Mouse (Mus musculus): Measurements from ENCODE around the gene Chst4. TPM values are rescaled to one million over a fixed set of nuclear protein-coding genes. Genes with fewer than 3 reads are reported as not detected.
A peak's percentile ranks its signal among the peaks of the same experiment; 100 is the strongest.

The Chst4 gene
- total RNA-seq (2021) = not detected
- long read RNA-seq, experiment 1 = 0 reads
- long read RNA-seq, experiment 2 = 0 reads

DNA sequence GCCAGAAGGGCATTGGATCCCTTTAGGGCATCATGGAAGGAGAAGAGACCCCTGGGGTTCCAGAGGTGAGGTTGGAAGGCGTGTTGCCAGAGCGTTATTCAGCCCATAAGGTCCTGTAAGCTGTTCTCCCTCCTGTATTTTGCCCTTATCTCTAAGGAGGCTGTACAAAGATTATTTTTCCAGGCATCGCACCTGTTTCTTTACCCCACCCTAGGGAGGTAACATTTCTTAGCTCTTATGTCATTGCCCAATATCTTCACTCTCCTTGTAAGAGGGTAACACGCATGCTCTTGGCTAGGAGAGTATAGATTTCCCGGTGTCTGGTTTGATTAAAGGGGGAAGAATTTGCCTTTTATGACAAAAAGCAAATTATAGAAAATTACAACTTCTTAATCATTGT lies at the start of gene Chst4:
Chst4 (minus strand) TSS at position 82 of the 400 bp plus-strand sequence.
- Histone ChIP-seq H3K27ac (no peak within 1 kb of the TSS), H3K4me3 (no peak within 1 kb of the TSS)
- no peak for TF ChIP-seq CTCF (conservative IDR thresholded peaks at IDR 0.05)
- no peak for DNase-seq (ENCODE audit: low spot score in 2 of 2)

DNA sequence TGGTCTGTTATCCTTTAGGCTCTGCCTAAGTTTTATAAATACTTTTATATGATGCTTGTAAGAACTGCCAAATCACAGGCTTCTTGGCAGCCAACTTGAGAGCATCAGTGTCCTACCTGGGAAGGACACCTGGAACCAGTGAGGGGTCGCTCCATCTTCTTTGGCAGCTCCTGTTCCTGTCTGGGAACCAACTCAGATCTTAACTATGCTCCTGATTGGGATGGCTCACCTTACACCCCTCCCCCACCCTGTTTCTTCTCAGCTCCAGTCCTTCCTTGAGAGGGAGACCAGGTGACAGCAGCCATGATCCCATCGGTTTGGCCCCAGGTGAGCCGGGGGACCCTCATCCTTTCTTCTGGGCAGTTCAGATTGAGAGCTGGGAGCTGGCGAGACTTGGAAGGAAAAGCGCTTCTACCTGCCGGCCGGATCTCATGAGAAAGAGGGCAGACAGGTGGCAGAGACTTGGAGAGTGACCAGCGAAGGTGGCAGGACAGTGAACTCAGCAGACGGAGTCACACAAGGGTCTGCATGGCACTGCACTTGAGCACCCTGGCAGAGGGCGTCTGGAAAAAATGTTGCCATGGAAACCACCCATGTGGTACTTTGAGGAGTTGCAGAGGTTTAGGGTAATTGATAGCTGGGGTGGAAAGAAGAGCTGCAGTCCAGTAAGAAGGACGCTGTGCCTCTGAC lies 43.0 kb upstream of the Chst4 start:
- no peak overlapping the region for H3K27ac ChIP-seq
- no peak overlapping the region for H3K4me3 ChIP-seq
- no peak for DNase-seq (ENCODE audit: low spot score in 2 of 2)
- 0 out of 2 replicates have a peak, but pooled peaks have one; percentile 22 for TF ChIP-seq CTCF (conservative IDR thresholded peaks at IDR 0.05)

DNA sequence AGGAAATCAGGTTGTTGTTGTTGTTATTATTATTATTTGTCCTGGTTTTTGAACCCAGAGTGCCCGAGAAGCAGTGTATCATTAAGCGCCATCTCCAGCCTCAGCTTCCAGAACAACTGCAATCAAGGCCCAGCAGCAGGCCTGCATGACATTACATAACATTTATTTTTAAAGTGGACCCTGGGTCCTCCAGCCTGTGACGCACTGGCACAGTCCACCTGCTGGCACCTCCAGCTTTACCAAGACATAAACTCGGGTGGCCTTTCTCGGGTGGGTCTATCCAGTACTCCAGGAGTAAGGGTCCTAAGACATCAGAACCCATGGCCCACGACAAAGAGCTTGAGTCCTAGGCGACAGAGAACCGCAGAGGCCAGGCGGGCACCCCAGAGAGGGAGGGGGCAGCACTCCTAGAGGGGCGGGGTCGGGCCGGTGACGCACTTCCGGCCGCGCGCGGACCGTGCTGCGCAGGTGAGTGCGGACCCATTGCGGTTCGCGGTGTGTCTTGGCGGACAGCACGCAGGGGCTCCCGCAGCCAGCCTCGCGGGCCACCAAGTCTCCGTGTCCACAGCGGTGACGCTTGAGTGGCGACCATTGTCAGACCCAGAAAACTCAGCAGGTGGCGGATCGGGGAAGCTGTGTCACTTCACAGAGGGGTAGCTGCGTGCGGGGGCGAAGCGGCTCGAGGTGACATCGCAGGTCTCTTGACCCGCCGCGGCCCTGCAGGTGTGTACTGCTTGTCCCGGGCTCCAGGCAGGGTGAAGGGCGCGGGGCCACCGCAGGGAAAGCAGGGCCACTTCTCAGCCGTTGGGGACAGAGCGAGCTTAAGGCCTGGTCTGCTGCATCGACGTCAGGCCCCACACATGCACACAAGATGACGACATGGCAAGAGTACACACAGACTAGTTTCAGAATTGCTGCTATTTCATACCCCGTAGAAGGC lies 40.0 kb upstream of the Chst4 start, which contains the start of gene Zfp612:
Zfp612 (plus strand) TSS at position 465 of the 940 bp plus-strand sequence.
- no peak for TF ChIP-seq CTCF (conservative IDR thresholded peaks at IDR 0.05)
- Histone ChIP-seq H3K4me3 (peak within 1 kb of the TSS; percentile 89), H3K27ac (peak within 1 kb of the TSS; percentile 85)
- DNase-seq (ENCODE audit: low spot score in 2 of 2) = peak; percentile 53 to 70

DNA sequence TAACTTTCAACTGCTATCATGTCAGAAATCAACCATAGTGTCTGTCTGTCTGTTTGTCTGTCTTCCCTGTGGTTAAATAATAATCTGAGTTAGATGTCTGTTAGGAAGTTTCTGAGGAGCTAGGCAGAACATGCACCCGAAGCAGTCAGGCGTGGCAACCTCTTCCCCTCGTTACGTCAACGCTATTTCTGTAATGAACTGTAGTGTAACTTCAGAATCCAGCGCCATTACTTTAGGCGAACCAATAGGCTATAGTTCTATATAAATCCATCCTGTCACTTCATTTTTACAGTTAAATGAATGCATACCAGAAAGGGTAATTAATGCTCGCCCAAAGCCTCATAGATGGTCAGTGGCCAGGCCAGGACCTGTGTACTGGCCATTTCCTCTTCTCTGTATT lies 35.0 kb upstream of the Chst4 start:
- DNase-seq (ENCODE audit: low spot score in 2 of 2) = no peak
- Histone ChIP-seq H3K27ac (no peak overlapping the region), H3K4me3 (no peak overlapping the region)
- no peak for TF ChIP-seq CTCF (conservative IDR thresholded peaks at IDR 0.05)

DNA sequence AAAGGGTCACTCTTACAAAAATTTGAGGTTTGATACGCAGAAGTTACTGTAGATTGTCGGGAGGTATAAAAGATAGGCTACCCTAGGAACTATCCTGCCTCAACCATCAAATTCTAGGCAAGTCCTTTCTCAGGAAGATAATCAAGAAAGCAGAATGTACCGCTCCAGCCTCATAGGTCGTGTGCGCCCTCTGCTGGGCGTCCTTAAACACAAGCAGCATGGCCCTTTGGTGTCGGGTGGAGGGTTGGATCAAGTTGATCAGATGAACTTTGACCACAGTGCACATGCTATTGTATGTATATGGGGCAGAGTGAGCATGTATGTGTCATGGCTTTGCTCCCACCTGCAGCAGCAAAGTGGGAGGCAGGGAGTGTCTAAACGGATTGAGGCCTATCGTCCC lies 32.1 kb upstream of the Chst4 start:
- Histone ChIP-seq H3K4me3 (no peak overlapping the region), H3K27ac (no peak overlapping the region)
- TF ChIP-seq CTCF (conservative IDR thresholded peaks at IDR 0.05) = peak; percentile 96
- DNase-seq (ENCODE audit: low spot score in 2 of 2) = peak; percentile 40 to 77

DNA sequence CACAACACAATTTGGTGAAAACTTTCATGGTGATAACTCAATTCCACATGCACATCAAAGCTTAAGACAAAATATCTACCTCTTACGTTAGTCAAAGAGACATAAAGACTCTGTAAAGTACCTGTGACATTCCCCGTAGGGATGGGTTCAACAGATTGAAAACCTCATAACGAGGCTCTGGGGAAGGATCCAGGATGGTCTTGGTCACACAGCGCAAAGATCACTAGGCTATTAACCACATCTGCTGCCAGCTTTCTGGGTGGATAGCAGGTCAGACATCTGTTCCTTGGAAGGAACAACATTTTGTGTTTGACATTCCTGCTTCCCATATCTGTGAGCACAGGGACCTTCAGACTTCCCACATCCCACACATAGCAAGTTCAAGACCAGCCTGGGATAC lies 30.2 kb upstream of the Chst4 start:
- no peak for TF ChIP-seq CTCF (conservative IDR thresholded peaks at IDR 0.05)
- H3K27ac ChIP-seq = no peak overlapping the region

DNA sequence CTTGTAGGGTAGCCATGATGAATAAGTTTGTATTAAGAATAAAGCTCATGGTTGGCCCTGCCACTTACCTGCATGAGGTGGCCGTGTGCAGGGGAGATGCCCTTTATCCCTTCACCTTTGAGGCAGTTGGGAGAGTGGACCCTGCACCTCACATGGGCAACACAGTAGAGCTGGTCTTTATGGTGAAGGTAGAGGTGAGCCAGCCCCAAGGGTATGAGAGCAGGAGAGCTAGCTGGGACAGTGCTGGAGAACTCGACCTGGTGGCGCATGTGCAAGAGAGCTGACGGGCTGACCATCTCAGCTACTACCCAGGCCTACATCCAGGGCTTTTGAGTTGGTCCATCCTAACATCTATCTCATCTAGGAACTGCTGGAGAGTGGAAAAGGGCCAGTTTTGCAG lies 26.1 kb upstream of the Chst4 start:
- Histone ChIP-seq H3K4me3 (no peak overlapping the region), H3K27ac (no peak overlapping the region)
- TF ChIP-seq CTCF (conservative IDR thresholded peaks at IDR 0.05) = no peak
- DNase-seq (ENCODE audit: low spot score in 2 of 2) = no peak

More for the DNA sequence above, 30.2 kb upstream of the Chst4 start:
- DNase-seq (ENCODE audit: low spot score in 2 of 2) = no peak
- no peak overlapping the region for H3K4me3 ChIP-seq

DNA sequence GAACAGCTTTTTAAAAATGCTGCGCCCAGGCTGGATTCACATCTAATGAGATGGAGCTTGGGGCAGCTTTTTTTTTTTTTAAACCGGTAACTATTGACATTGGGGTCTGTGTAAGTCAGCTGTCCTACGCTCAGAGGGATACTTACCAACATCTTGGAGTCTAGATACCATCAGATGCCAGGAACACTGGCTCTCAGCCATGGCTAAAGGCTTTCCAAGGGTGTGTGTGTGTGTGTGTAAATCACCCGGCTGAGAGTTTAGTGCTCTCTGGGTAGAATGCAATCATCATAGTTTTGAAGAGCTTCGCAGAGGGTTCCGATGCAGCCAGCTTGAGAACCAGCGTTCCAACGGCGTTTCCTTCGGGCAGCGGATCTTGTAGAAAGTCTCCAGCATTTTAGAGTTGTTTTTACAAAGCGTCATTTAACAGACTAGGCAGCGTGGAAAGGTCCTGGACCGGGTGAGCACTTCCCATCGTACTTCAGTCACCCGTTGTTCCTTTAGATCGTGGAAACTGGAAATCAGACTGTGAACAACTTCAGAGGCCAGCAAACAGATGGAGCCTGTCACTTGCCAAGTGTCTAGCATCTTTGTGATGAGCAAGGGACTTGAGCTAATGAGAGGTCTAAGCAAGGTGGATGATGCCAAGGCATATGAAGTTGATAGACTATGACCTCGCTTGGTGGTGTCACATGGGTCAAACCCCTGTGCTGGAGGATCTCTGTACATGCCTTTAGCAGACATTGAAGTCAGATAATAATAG lies 25.2 kb upstream of the Chst4 start:
- Histone ChIP-seq H3K27ac (no peak overlapping the region), H3K4me3 (no peak overlapping the region)
- DNase-seq (ENCODE audit: low spot score in 2 of 2) = no peak
- TF ChIP-seq CTCF (conservative IDR thresholded peaks at IDR 0.05) = no peak

DNA sequence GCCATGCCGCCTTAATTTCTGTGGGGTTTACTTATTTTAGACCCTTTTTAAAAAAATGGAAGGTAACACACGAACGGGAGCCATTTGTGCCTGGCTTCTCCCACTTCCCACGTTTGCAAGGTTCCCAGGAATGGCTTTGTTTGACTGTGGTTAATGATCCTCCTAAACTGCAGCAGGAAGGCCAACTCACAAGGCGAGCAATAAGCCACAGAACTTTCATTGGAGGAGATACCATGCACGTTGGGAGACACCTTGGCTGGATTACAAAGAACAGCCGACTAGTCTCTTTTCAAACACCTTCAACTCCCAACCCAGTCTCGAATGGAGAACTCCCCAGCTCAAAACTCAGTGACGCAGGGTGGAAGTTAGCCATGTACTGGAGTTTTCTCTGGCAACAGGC lies 24.6 kb upstream of the Chst4 start:
- no peak for DNase-seq (ENCODE audit: low spot score in 2 of 2)
- no peak overlapping the region for H3K27ac ChIP-seq
- TF ChIP-seq CTCF (conservative IDR thresholded peaks at IDR 0.05) = no peak

DNA sequence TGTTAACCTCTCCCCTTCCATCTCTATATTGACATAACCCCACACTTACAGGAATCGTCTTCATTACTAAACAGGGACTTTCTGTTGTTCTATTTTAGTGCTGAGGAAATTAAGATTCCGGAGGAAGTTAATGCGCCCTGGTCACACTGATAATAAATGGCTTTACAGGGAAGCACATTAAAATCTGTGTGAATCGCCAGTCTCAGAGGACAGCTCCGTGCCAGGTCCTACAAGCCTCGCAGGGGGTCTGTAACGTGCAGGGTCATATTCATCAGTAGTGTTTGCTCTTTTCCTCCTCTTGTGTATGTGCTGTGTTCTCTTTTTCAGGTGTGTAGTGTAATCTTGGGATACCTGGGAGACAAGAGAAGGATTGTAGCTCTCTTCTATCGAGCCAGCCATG lies 18.7 kb upstream of the Chst4 start:
- no peak for TF ChIP-seq CTCF (conservative IDR thresholded peaks at IDR 0.05)
- DNase-seq (ENCODE audit: low spot score in 2 of 2) = no peak
- no peak overlapping the region for H3K4me3 ChIP-seq
- no peak overlapping the region for H3K27ac ChIP-seq

More for the DNA sequence above, 24.6 kb upstream of the Chst4 start:
- no peak overlapping the region for H3K4me3 ChIP-seq

DNA sequence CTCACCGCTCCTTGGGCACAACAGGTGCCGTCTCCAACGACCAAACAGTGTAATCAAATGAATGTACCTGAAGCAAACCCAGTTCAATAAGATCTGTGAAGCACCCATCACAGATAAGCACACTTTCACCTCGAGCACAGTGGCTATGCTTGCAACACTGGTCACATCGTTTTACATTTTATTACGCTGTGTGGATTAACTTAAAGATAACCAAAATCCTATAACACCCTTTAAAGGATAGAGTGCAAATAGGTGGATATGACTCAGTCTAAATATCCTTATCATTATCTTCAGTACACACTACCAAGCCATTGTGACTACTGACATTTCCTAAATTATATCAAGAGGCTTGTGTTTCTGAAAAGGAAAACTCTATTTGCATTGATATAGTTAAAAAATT lies 11.7 kb upstream of the Chst4 start:
- no peak for DNase-seq (ENCODE audit: low spot score in 2 of 2)
- H3K4me3 ChIP-seq = no peak overlapping the region
- no peak for TF ChIP-seq CTCF (conservative IDR thresholded peaks at IDR 0.05)
- no peak overlapping the region for H3K27ac ChIP-seq

DNA sequence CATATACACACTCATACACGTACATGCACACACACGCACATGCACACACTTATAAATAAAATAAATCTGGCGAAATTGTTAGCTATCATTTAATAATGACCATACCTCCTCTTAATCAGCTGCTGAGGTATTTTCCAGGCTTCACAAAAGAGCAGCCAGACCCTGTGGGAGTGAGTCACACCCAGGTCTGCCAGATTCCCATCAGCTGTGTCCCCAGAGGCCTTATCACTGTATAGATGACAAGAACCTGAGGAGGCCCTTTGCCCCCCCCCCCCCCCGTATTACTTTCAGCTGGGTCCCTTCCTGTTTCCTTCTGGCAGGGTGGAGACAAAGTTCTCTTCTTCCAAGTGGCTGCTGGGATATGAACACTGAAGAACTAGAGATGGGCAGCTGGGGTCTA lies 969 bp upstream of the Chst4 start:
- no peak for DNase-seq (ENCODE audit: low spot score in 2 of 2)
- no peak overlapping the region for H3K4me3 ChIP-seq
- TF ChIP-seq CTCF (conservative IDR thresholded peaks at IDR 0.05) = no peak
- H3K27ac ChIP-seq = no peak overlapping the region

DNA sequence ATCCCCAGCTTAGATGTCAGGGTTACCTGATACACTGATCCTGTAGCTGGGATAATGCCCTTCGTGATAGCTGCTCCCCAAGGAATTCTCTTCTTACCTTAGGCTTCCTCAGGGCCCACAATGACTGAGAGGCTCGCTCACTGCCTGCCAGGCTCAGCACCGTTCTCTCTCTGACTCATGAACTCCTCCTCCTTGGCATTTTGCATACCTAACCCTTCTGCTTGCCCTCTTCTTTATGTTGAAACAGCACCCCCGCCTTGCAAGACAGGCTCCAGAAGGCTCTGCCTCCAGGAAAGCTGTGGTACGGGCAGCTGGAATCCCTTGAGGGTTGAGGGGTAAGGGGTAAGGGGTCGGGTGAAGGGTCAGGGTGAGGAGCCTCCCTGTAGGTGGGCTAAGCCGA lies 324 bp downstream of the Chst4 start:
- DNase-seq (ENCODE audit: low spot score in 2 of 2) = no peak
- no peak for TF ChIP-seq CTCF (conservative IDR thresholded peaks at IDR 0.05)

More for the DNA sequence above, 324 bp downstream of the Chst4 start:
- Histone ChIP-seq H3K27ac (no peak overlapping the region), H3K4me3 (no peak overlapping the region)
